Mouse (Mus musculus): ENCODE results near the gene Pgp.

DNA sequence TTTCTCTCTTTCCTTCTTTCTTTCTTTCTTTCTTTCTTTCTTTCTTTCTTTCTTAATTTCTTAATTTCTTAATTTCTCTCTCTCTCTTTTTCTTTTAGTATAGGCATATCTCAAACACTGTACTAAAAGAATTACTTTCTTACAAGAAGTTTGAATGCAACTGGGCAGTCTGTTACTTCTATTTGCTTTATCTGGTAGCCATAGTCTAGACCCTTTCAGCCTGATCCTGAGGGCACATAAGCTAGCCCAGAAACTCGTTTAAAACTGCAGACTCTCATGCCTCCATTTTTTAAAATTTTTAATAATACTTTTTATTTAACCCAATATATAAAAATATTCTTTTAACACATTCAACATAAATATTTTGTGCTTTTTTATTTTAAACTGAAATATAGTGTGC lies 9.2 kb downstream of the Pgp start:
- no peak for TF ChIP-seq CTCF (IDR thresholded peaks at IDR 0.05; ENCODE audit: extremely low read depth, insufficient read depth, insufficient read length, insufficient replicate concordance)
- no peak for TF ChIP-seq POLR2A (IDR thresholded peaks at IDR 0.05; ENCODE audit: low read depth, low read length)
